Mouse (Mus musculus) lung, adult 2 months (tissue): Measurements from ENCODE around the gene Tprn.

Source experiments
- CTCF ChIP-seq: fragments of 200-500 bp; IDR thresholded peaks from 2 replicates; pipeline ENCODE4 v1.5.1; 2011; ENCODE audit warnings: mild to moderate bottlenecking, low read length, control low read depth; ENCODE audit not compliant: insufficient read depth
- POLR2A ChIP-seq: fragments of 200-500 bp; IDR thresholded peaks from 2 replicates; pipeline ENCODE4 v1.6.1; 2011; ENCODE audit warnings: low read depth, mild to moderate bottlenecking, control low read depth, low read length, borderline replicate concordance; ENCODE audit errors: extremely low read depth

DNA sequence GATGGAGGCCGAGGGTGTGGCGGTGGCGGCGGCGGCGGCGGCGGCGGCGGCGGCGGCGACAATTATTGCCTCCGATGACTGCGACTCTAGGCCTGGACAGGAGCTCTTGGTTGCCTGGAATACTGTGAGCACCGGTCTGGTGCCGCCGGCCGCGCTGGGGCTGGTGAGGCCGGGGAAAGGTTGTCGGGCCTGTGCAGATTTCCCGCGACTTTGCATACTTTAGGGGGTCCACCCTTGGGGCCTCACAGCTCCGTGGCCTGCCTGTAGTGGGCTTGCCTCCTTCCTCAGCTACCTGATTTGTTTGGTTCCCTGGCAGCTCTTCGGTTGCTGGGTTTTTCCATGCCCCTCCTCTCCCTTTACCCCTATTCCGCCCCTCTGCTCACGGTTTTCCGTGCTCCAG is 10.1 kb downstream of the Tprn start:
- TF ChIP-seq CTCF = no peak
- TF ChIP-seq POLR2A = no peak
